Mouse (Mus musculus): Measurements from ENCODE around the gene Pkdrej.
"Not testable (repeated sequence)": the region's sequence is repeated elsewhere in the genome, so short reads cannot be mapped to it uniquely, and the experiment has no call there.

Gene Pkdrej

DNA sequence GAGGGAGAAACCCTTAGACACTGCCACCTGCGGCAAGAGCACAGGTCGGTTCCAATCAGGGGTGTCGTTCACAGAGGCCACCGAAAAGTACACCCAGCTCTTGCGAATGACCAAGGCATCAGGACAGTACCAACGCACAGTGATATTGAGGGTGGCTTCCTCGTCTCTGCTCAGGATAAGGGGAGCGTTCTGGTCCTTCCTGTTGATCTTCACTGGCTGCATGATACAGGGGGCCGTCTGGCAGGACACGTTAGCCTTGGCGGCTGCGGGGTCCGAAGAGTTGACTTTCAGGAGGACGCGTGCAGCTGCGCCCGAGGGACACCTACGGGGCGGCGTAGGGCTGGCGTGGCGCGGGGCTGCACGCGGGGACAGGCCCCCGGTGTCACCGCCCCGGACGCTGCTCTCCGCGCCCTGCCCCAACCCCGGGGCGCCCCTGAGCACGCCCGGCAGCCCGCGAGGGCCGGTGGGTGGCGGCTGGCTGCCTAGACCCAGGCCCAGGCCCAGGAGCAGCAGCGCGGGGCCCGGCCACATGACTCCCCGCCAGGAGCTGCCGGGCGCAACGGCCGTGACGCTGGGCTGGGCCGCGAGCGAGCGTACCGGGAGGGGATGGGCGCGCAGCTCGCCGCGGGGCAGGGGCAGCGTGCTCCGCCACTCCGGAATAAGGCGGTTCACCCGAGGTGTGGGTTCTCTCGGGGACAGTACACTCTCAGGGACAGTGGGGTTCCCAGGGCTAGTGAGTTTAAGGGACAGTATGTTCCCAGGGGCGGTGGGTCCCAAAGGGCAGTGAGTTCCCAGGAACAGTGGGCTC lies at the start of gene Pkdrej:
TSS of gene Pkdrej (minus strand) at position 532 of the 808 bp plus-strand sequence.
- DNase-seq (ENCODE audit: low read depth, low spot score) = no peak
- H3K27me3 ChIP-seq (ENCODE audit: control insufficient read depth, insufficient read depth, low read length, poor library complexity, severe bottlenecking) = no peaks in the 10 kb centered on the region

GRCm38 (mm10) chr15:85867696-85868095 lies 46.2 kb upstream of the Pkdrej start:
- Histone ChIP-seq H3K36me3 (ENCODE audit: control insufficient read depth, insufficient read depth, low read length, poor library complexity, severe bottlenecking) (0 out of 2 replicates have a peak, but pooled peaks cover 1% of the 10 kb centered on the region), H3K27me3 (ENCODE audit: control insufficient read depth, insufficient read depth, low read length, poor library complexity, severe bottlenecking) (no peaks in the 10 kb centered on the region)
- DNase-seq (ENCODE audit: low read depth, low spot score) = peak; percentile 85

More for the DNA sequence above, at the start of gene Pkdrej:
- no peaks in the 10 kb centered on the region for H3K36me3 ChIP-seq (ENCODE audit: control insufficient read depth, insufficient read depth, low read length, poor library complexity, severe bottlenecking)

DNA sequence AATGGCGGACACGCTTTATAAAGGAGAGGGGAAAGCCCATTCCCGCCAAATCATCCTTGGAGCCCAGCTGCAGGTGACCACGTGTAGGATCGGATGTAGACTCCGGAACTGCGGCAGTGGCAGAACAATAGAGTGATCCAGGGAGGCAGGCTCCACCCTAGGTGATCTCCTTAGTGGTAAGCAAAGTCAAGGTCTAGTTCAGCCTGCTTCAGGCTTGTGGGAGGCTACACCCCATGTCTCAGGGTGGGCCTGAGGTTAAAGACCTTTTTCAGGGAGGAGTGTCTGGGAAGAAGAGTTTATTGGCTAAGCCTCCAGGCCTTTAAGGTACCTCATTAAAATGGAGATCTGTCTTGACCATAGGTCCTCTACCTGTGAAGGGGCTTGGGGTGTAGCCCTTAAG lies 44.4 kb upstream of the Pkdrej start:
- H3K36me3 ChIP-seq (ENCODE audit: control insufficient read depth, insufficient read depth, low read length, poor library complexity, severe bottlenecking); DNase-seq (ENCODE audit: low read depth, low spot score); H3K27me3 ChIP-seq (ENCODE audit: control insufficient read depth, insufficient read depth, low read length, poor library complexity, severe bottlenecking): not testable (repeated sequence)

DNA sequence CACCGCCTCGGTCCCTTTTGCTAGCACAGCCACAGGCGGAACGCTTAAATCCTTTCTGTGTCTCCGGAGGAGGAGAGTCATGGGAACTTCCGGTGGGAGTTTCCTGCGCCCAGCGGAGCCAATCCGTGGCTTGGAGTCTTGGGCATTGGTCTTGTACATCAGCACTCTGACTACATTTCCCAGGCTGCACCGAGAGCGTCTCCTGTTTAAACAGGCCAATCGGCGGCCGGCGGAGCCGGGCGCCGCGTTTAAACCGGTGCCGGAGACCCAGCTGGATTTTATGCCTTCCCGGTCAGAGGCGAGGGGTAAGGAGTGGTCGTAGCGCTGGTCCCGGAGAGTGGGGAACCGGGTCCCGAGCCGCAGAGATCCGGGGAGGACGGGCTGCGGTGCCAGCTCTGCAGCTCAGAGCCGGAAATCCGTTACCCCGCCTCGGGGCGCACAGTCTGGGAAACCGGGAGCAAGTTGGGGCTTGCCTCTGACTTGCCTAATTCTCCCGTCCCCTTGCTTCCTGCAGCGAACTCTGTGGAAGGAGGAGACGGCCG lies 38.0 kb upstream of the Pkdrej start, which contains the start of gene Gtse1:
TSS of gene Gtse1 (plus strand) at position 256 of the 542 bp plus-strand sequence.
- peak; percentile 94 for DNase-seq (ENCODE audit: low read depth, low spot score)
- Histone ChIP-seq H3K27me3 (ENCODE audit: control insufficient read depth, insufficient read depth, low read length, poor library complexity, severe bottlenecking) (no peaks in the 10 kb centered on the region), H3K36me3 (ENCODE audit: control insufficient read depth, insufficient read depth, low read length, poor library complexity, severe bottlenecking) (no peaks in the 10 kb centered on the region)

- Histone ChIP-seq H3K36me3 (ENCODE audit: control insufficient read depth, insufficient read depth, low read length, poor library complexity, severe bottlenecking) (no peaks in the 10 kb centered on the region), H3K27me3 (ENCODE audit: control insufficient read depth, insufficient read depth, low read length, poor library complexity, severe bottlenecking) (no peaks in the 10 kb centered on the region)
- DNase-seq (ENCODE audit: low read depth, low spot score) = no peak
These were observed 37.5 kb upstream of the Pkdrej start for GRCm38 (mm10) chr15:85858980-85859489.

GRCm38 (mm10) chr15:85851656-85852392 lies 30.3 kb upstream of the Pkdrej start:
- Histone ChIP-seq H3K36me3 (ENCODE audit: control insufficient read depth, insufficient read depth, low read length, poor library complexity, severe bottlenecking) (no peaks in the 10 kb centered on the region; the same call in 1 of the 2 replicates), H3K27me3 (ENCODE audit: control insufficient read depth, insufficient read depth, low read length, poor library complexity, severe bottlenecking) (no peaks in the 10 kb centered on the region)
- DNase-seq (ENCODE audit: low read depth, low spot score) = peak; percentile 25

DNA sequence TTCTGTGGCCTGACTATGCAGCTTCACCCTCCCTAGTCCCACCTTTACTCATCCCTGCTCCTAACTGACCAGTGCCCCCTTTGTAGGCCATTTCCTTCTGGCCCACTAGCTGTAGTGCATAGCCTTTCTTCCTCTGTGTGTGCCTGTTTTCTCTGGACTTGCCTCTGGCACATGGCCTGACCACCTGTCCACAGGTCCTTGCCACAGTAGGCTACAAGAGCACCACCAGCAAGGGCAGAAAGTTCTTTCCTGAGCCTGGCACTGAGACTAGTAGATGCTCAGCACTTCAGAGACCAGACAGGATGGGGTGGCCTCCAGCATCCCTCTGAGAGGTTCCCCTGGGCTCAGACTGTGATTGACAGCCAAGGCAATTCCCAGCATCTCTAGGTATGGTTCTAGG lies 23.5 kb upstream of the Pkdrej start:
- Histone ChIP-seq H3K27me3 (ENCODE audit: control insufficient read depth, insufficient read depth, low read length, poor library complexity, severe bottlenecking) (no peaks in the 10 kb centered on the region), H3K36me3 (ENCODE audit: control insufficient read depth, insufficient read depth, low read length, poor library complexity, severe bottlenecking) (peaks cover 4% of the 10 kb centered on the region)
- DNase-seq (ENCODE audit: low read depth, low spot score) = no peak

DNA sequence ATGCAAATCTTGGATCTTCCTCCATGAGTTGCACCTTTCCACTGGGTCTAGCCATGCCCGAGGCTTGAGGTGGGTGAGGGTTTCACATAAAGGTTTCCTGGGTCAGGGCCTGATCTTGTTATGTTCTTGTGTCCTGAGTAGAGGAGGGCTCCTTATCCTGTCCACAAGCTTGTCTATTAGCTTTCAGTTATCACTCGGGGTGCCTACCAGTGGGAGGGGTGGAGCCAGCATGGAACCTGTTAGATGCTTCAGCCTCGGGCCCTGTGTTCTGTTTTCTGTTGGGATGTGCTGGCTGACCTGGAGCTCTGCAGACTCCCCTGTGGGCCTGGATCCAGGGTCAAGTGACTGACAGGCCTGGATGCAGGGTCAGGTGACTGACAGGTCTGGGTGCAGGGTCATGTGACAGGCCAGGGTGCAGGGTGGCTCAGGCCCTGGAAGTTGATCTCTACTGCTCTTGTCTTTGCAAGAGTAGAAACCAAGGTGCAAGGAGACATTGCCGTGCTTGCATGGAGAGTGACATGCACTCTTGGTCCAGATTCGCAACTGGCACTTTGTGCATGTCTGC lies 20.3 kb upstream of the Pkdrej start:
- H3K27me3 ChIP-seq (ENCODE audit: control insufficient read depth, insufficient read depth, low read length, poor library complexity, severe bottlenecking) = no peaks in the 10 kb centered on the region
- peaks cover 4% of the 10 kb centered on the region for H3K36me3 ChIP-seq (ENCODE audit: control insufficient read depth, insufficient read depth, low read length, poor library complexity, severe bottlenecking)
- DNase-seq (ENCODE audit: low read depth, low spot score) = no peak

DNA sequence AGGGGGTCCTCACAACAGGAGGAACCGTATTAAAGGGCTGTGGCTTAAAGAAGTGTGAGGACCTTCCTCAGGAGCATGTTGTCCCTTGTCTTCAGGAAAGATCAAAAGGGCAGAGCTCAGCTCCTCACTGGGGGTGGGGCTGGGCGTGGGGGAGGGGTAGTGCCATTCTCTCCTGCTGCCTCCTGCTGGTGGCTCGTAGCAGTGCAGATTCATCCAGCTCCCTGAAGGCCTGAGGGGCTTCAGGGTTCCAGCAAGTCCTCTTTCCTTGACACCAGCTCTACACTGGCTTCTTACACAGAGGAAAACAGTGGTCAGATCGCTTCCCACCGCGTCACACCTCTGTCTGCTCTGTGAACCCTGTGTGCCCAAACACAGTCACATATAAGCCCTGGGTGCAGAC lies 19.4 kb upstream of the Pkdrej start:
- Histone ChIP-seq H3K36me3 (ENCODE audit: control insufficient read depth, insufficient read depth, low read length, poor library complexity, severe bottlenecking) (peaks cover 5% of the 10 kb centered on the region), H3K27me3 (ENCODE audit: control insufficient read depth, insufficient read depth, low read length, poor library complexity, severe bottlenecking) (no peaks in the 10 kb centered on the region)
- peak; percentile 43 for DNase-seq (ENCODE audit: low read depth, low spot score)

DNA sequence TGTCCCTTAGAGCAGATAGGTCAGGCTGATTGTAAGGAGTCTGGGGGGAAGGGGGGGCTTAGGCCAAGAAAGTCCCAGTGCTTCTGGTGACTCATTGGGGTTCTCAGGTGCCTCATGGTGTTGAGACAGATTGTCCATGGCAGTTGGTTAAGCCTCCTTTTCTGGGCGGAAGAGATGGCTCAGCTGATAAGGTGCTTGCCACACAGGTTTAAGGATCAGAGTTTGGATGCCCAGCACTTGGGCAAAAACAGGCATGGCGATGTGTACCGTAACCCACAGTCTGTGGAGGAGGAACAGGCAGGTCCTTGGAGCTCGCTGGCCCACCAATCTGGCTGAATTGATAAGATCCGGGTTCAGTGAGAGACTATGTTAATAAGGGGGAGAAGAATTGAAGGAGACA lies 15.4 kb upstream of the Pkdrej start:
- H3K36me3 ChIP-seq (ENCODE audit: control insufficient read depth, insufficient read depth, low read length, poor library complexity, severe bottlenecking) = peaks cover 3% of the 10 kb centered on the region
- DNase-seq (ENCODE audit: low read depth, low spot score) = no peak
- no peaks in the 10 kb centered on the region for H3K27me3 ChIP-seq (ENCODE audit: control insufficient read depth, insufficient read depth, low read length, poor library complexity, severe bottlenecking)

DNA sequence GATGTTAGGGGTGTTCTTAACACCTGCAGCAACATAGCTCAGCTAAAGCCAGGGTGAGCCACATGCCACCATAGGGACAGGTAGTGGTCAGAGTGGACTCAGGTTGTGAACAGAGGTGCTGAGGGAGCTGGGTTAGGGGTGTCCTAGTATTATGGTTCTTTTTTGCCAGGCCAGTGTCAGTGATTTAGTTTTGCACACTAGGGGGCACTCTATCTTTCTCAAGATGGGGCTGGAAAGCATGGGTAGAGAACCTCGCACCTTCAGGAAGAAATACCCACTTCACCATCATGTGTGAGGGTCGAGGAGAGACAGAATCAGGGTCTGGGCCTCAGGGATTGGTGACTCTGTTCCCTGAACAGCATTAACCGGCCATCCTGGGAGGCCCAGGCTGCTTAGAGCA lies 13.8 kb upstream of the Pkdrej start:
- no peaks in the 10 kb centered on the region for H3K27me3 ChIP-seq (ENCODE audit: control insufficient read depth, insufficient read depth, low read length, poor library complexity, severe bottlenecking)
- peak; percentile 49 for DNase-seq (ENCODE audit: low read depth, low spot score)
- H3K36me3 ChIP-seq (ENCODE audit: control insufficient read depth, insufficient read depth, low read length, poor library complexity, severe bottlenecking) = peaks cover 3% of the 10 kb centered on the region

DNA sequence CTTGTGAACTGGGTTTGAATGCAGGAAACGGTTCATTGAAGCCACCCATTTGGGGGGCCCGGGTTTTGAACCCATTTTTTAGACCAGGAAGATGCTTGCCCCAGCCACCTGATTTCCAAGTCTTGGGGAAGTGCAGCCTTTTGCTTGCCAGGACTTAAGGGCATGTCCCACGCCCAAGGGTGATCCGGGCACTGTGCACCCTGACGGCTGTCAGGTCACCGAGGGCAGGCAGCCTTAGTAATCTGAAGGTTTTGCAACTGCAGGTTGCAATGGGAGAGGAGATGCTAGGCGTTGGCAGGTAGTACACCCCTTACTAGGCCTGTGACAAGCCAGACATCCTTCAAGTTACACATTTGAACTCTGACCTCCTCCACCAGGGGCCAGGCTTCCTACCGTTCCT lies 11.1 kb upstream of the Pkdrej start:
- Histone ChIP-seq H3K27me3 (ENCODE audit: control insufficient read depth, insufficient read depth, low read length, poor library complexity, severe bottlenecking) (no peaks in the 10 kb centered on the region), H3K36me3 (ENCODE audit: control insufficient read depth, insufficient read depth, low read length, poor library complexity, severe bottlenecking) (peaks cover 3% of the 10 kb centered on the region)
- no peak for DNase-seq (ENCODE audit: low read depth, low spot score)

DNA sequence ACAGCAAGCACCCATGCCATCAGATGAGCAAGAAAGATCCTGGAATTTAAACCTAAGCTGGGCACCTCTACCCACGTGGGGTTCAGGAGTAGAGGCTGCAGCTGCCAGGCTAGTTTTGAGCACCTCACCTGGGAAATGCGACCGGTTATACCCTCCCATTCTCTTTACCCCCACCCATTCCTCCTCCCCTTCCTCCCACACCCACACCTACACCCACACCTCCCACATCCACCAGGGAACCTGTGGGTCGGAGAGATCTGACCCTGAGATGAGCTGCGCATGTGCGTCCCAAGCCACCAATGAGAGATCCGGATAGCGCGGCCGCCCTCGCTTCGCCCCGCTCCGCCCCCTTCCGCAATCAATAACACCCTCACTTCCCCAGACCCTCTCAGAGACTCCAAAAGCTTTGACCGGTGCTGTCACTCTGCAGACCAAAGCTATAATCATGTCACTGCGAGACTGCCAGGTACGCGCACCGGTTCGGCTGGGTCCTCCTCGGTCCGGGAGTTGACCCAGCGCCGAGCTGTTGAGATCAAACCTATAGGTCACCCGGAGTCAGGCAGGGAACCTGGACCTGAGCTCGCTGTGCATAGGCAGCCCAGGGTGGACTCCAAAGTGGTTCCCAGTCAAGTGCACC lies 10.5 kb upstream of the Pkdrej start, which contains the start of gene Ttc38:
TSS of gene Ttc38 (plus strand) at position 353 of the 637 bp plus-strand sequence.
- H3K27me3 ChIP-seq (ENCODE audit: control insufficient read depth, insufficient read depth, low read length, poor library complexity, severe bottlenecking) = no peaks in the 10 kb centered on the region
- peaks cover 3% of the 10 kb centered on the region for H3K36me3 ChIP-seq (ENCODE audit: control insufficient read depth, insufficient read depth, low read length, poor library complexity, severe bottlenecking)
- peak; percentile 88 for DNase-seq (ENCODE audit: low read depth, low spot score)

DNA sequence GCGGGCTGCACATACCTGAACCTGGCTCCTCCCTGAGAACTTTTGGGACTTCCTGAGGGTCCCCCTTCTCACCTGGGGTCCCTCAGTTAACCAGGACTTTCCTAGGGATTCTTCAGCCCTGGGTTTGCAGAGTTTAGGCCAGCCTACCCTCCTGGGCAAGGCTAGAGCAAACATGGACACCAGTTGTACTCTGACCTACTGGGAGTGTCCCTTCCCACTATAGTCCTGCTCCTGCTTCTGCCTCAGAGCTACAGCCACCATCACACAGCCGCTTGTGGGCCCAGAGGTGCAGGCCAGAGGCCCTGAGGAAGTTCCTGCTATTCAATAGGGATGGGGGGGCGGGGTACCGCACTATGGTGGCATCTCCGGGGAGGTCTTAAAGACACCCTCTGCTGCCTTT lies 7.9 kb upstream of the Pkdrej start:
- H3K27me3 ChIP-seq (ENCODE audit: control insufficient read depth, insufficient read depth, low read length, poor library complexity, severe bottlenecking) = no peaks in the 10 kb centered on the region
- no peaks in the 10 kb centered on the region for H3K36me3 ChIP-seq (ENCODE audit: control insufficient read depth, insufficient read depth, low read length, poor library complexity, severe bottlenecking)
- DNase-seq (ENCODE audit: low read depth, low spot score) = no peak
